Mouse (Mus musculus) cerebellum, postnatal 4 days (tissue): ENCODE results near the gene Gm17662.

Experiments
- DNase-seq, 2 experiments: peaks; one replicate each; pipeline ENCODE4 v3.0.0; 2022; ENCODE audit warnings: low spot score in 2 of 2, mixed read lengths in 1 of 2

The Gm17662 gene

DNA sequence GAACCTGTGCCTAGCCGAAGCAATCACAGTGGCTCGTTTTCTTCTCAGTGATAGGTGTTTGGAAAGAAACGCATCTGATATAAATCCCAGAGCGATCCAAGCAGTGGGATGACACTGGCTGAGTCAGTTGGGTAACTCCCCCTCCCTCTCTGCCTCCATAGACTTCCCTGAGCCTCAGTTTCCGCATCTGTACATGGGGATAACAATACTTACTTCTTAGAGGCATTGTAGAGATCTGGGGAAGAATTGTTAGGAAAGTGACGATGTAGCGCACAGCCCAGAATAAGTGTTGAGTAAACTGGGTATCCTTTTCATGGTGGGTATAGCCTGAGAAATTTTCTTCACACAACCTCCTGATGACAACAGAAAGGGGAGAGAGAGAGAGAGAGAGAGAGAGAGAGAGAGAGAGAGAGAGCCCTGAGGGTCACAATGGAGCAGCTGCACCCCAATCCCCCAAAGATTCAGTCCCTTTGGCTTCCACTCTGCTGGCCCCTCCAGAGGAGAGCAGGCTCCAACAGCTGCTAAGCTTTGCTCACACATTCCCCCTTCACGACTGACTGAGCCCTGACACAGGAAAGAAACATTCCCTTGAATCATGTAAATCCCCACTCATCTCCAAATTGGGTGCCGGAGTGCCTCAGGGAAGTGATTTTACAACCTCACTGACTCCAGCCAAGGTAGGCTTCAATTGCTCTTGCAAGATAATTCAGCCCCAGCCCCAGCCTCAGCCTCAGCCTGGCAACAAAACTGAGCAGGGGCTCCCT, 31.6 kb downstream of the Gm17662 start:
- DNase-seq, result no peak

DNA sequence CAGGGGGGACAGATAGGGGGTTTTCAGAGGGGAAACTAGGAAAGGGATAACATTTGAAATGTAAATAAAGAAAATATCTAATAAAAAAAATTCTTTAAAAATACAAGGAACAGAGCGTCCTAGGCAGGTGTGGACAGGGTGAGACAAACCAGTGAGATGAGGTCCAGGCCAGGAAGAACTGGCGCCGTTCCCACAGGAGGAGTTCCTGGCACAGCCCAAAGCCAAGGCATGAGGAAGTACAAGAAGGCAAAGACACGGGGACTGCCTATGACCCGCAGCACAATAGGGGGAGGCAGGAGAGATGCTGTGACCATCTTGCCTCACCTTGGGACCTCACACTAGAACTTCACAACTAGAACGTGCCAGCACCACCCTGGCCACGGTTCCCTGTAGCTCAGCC, 34.6 kb downstream of the Gm17662 start:
- DNase-seq, result no peak

DNA sequence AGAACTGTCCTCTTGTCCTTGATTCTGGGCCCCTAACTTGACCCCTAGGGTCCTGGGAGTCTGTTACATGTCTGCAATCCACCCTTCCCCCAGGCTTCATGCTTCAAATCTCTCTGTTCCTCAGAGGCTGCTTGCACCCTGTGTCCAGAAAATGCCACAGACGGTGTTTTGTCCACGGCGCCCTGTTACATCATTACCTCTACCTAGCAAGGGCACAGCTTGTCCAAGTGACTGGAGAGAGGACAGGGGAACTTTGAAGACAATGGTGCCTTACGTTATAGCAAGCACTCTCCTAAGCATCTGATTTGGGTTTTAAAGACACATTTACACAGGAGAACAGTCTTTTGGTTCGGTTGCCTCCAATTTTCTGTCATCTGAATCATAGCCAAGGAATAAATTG, 36.5 kb downstream of the Gm17662 start:
- no peak for DNase-seq

DNA sequence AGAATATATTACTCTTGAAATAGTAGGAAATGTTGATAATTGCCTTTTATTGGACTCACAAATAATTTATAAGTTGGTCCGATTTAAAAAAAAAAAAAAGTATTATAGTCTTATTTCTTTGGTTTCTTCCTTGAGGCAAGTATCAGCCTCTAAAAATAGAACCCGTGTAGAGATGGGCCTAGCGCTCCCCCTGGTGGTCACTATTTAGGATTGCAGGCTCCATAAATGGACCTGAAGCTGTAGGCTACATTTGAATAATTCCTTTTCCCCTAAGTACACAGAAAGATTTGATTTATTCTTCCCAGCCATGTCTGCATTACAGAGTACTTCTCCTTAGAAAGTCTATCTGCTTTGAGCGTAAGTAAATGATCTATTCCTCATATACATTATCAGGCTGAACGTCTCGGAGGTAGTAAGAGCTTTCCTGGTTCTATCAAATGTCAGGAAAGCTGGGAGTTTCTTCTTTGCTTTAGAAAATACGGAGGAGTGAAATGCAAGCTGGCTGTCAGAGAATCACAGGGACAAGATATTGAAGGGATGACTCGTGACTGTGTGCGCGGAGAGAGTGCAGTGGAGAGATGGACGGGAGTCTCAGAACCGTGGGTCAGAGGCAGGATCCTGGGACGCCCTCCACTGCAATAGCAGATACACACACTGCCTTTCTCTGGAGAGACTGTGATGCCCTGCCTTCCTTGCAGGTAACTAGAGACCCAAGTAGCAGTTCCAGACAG, 37.0 kb downstream of the Gm17662 start:
- DNase-seq, result peak; percentile 51 to 65

DNA sequence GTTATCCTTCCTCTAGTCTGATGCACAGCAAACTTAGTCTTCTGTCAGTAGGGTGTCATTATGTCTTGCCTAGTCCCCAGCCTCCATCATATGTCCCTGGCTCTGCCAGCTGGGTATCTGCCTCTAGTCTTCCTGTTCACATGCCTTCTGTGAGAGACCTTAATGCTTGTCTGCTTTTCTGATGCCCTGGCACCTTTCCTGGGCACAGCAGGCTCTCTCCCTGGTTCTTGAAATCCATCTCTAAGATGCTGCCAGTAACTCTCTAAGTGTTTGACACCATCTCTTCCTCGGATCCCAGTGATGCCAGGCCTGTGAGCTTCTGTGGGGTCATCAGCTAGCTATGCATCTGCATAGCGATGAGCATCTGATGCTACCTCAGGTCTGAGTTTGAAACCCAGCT, 45.7 kb downstream of the Gm17662 start:
- no peak for DNase-seq

DNA sequence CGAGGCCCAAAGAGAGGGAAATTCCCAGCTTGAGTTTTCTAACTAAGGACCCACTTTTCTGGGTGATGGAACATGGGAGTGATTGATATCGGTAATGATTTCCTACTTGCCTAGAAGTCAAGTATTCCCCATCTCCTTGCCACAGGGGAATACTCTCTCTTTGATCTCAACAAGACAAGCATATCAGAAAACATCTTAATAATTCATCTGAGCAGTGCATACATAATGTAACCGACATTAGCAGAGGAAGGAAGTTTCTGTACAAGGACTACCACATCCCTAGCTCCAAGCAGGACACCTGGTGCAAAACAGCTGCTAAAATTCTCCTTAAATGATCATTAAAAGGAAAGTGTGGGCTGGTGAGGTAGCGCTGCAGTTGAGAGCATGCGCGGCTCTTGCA, 47.9 kb downstream of the Gm17662 start:
- no peak for DNase-seq
